Mouse (Mus musculus) brain, embryonic 14.5 days (tissue): ENCODE results near the gene Map2k2. TPM values are rescaled to one million over a fixed set of nuclear protein-coding genes. Genes with fewer than 3 reads are reported as not detected.

ENCODE experiments used
- DNase-seq: peaks from one replicate; pipeline ENCODE4 v3.0.0-alpha.2; 2011; ENCODE audit warnings: low read depth
- CTCF ChIP-seq: fragments of 200-500 bp; IDR thresholded peaks from 2 replicates; pipeline ENCODE4 v1.5.1; 2012; ENCODE audit warnings: inconsistent platforms, mild to moderate bottlenecking, moderate library complexity, borderline replicate concordance; ENCODE audit not compliant: insufficient read depth, insufficient read length; ENCODE audit errors: extremely low read depth
- POLR2A ChIP-seq: fragments of 200-500 bp; IDR thresholded peaks from 2 replicates; pipeline ENCODE4 v1.6.1; 2012; ENCODE audit warnings: mild to moderate bottlenecking, inconsistent platforms, borderline replicate concordance; ENCODE audit not compliant: poor library complexity, insufficient read depth, insufficient read length, severe bottlenecking; ENCODE audit errors: extremely low read depth
- polyA plus RNA-seq: library from polyadenylated mRNA; depleted of rRNA; stranded (reverse); fragments of >200 nt; gene quantifications from 2 replicates; pipeline ENCODE4 v1.2.3, GENCODE M21; 2012

Gene Map2k2
- polyA plus RNA-seq, 1 experiment: 214 TPM

DNA sequence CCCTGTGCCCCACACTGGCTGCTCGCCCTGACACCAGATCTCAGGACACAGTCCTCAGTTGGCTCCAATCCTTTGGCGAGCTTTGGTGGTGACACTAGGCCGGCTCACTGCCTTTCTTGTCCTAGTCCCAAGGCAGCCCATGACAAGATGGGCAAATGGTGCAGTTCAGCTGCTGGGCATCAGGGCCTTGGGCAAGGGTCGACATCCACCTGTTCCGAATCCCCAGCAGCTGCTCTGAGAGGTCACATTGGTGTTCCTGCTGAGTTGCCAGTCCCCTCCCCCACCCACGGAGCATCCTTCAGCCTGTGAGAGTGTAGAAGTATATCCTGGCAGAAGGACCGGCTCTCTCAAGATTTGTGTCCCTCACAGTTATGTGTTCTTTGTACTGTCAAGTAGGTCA, 14.9 kb downstream of the Map2k2 start:
- TF ChIP-seq POLR2A (no peak), CTCF (no peak)

DNA sequence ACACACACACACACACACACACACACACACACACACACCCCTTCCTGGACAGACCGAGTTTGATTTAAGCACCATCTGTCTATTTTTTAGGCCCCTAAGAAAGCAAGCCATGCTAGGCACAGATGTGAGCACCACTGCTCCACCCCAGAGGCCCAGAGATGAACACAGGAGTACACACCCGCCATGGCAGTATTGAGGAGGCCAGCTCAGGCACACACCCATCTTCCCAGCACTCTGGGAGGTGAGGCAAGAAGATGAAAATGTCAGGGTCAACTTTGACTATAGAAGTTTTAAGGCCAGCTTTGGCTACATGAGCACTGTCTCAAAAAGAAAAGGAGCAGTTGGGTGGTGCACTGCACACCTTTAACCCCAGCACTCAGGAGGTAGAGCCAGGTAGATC, 17.2 kb downstream of the Map2k2 start:
- TF ChIP-seq POLR2A: no peak
- no peak for TF ChIP-seq CTCF
- no peak for DNase-seq

More for the DNA sequence above, 14.9 kb downstream of the Map2k2 start:
- no peak for DNase-seq

DNA sequence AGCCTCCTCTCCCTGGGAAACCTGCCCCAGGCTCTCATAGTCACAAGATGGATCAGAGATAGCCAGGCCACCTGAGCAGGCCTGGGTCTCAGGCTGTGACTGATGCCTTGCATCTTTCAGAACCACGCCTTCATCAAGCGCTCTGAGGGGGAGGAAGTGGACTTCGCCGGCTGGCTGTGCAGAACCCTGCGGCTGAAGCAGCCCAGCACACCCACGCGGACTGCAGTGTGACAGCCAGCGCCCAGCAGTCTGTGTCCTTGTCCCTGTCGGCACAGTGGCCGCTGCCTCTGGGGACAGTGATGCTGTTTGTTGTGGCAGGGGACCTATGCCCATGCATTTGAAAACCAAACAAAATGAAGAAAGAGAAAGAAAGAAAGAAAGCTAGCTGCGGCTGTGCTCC, 17.8 kb downstream of the Map2k2 start:
- DNase-seq: no peak
- TF ChIP-seq POLR2A: no peak
- TF ChIP-seq CTCF: no peak

DNA sequence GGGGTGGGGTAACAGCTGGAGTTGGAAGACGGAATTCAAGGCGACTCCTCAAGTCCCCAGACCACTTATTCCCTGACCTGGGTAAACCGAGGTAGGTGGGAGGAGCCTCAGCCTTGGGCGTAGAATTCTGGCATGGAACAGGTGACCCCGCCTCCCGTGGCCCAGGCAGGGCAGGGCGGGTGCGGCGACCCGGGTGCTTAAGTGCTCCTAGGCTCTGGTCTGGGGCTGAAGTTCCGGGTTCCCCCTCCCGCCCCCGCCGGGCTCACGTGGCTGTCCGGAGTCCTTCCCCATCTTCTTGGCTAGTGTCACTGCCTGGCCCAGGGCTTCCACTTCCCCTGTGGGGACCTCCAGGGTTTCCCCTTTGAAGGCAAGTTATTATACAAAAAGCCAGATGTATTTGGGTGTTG, 28.5 kb downstream of the Map2k2 start:
- TF ChIP-seq CTCF (no peak), POLR2A (no peak)
- DNase-seq: no peak

DNA sequence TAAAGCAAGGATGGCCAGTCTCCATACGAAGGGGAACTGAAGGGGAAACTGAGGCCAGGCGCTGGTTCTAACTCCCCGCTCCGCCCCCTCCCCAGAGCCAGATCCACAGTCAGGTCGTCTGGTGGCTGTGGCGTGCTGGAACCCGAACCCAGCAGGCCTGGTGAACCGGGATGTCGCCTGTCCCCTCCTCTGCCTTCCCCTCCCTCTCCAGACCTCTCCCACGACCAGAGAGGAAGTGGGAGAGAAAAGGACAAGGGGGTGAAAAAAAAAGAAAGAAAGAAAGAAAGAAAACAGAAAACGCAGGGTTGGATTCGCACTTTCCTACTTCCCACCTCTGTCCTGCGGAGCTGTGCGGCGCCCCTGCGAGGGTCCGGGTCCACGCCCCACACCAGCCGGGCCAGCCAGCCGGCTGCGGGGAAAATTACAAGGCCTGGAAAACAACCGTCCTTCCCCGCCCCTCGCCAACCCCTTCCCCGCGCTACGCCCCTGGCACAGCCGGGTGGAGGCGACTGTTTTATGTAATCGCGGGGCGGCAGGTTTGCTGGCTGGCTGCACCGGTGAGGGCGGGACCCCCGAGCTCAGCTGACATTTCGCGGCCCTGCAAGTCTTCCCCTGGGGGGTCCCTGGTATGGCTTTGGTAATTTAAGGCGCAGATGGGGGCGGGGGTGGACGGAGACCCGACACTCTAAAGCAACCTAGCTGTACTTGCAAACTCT, 29.4 kb downstream of the Map2k2 start, which contains the start of gene Zbtb7a:
Gene Zbtb7a (plus strand): TSS at position 255 of the 716 bp plus-strand sequence.
- DNase-seq: peak; percentile 32
- TF ChIP-seq CTCF (no peak), POLR2A (no peak)

DNA sequence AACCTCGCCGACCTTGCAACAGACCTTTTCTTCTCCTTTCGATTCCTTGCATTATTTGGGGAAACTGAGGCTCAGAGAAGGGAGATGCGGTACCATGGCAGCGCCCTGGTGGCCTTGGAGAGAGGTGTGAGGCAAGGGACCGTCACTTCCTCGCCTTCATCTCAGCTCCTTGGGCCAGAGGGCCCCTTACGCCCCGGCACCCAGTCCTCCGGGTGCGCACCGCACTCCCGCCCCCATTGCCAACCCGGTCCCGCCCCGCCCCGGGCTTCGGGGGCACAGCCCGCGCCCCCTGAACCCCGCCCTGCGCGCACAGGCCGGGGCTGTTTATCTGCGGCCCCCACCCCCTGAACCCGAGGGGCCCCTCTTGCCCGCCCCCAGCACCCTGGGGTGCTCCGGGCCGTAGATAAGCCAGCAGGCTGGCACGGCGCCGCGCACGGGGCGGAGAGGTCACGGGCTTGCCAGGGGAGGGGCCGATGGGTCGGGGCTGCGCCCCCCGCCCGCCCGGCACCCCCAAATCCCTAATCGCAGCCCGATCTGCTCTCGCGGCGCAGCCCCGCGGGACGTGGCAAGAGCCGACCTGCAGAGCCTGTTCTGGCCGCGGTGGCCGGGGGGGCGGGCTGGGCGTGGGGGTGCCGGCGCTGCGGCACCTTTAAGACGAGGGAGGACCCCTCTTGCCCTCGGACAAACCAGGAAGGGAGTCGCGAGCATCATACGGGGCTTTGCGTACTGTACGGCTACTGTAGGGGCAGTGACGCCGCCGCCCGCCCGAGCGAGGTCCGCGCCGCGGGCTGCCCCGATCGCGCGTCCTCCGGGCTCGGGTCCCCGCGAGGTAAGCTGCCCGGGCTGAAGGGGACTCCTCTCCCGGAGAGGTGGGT, 30.4 kb downstream of the Map2k2 start:
- peak; percentile 82 for DNase-seq
- TF ChIP-seq CTCF (peak; percentile 17; the same call in 1 of the 2 replicates), POLR2A (peak; percentile 60)

DNA sequence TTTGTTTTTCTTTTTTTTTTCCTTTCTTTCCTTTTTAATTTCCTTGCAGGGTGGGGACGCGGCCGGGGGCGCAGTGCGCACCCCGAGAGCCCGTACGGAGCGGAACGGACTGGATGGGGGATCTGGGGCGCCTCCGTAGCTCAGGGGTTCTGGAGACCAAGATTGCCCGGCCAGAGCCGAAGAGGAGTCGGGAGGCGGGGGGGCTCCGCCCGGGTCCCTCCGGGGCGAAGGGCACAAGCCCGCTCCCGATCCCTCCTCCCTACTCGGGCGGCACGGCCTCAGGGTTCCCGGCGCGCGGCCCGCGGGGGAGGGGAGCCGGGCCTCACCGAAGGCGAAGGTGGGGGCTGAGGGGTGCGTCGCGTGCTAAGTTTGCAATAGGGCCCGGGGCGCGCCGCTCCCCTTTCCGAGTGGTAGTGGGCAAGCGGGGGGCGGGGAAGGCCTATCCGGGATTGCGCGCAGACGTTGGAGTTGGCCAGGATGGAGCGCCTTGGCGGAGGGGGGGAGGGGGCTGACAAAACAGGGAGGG, 31.1 kb downstream of the Map2k2 start:
- no peak for DNase-seq
- TF ChIP-seq CTCF (no peak), POLR2A (peak; percentile 30; the same call in 1 of the 2 replicates)

DNA sequence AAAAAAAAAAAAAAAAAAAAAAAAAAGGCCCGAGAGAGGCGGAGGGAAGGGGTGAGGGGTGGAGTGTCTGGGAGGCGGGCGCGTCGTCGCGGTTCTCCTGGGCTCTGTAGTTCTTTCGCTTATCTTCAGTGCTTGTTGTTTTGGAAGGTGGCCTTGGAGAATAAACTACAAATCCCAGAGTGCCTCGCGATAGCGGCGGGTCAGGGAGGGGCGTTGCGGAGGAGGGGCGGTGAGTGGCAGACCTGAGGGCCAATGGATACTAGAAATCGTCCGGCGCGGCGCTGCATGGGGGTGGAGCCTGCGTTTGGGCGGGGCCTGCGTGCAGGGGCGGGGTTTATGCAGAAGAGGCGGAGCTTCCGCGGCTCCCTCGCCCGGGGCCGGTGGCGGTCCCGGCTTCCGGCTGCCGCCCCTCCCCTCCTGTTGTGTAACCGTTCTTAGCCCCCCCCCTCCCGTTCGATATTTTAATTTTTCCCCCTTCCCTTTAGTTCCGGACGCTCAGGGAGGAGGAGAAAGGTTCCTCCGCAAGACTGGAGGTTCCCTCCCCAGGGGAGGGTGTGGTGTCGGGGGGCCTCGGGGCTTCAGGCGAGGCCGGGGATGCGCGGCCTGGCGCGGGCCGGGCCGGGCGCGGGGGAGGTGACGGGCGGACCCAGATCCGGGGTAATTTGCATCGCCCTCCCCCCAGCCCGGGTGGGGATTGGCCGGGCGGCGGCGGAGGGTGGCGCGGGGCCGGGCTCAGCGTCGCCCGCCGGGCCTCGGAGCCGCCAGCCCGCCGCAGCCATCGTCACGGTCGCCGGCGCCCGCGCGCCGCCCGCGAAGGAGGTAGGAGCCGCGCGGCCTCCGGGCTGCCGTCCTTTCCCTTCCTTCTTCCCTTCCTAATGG, 31.8 kb downstream of the Map2k2 start:
- DNase-seq: peak; percentile 100
- no peak for TF ChIP-seq CTCF
- TF ChIP-seq POLR2A: peak; percentile 69; the same call in 1 of the 2 replicates

DNA sequence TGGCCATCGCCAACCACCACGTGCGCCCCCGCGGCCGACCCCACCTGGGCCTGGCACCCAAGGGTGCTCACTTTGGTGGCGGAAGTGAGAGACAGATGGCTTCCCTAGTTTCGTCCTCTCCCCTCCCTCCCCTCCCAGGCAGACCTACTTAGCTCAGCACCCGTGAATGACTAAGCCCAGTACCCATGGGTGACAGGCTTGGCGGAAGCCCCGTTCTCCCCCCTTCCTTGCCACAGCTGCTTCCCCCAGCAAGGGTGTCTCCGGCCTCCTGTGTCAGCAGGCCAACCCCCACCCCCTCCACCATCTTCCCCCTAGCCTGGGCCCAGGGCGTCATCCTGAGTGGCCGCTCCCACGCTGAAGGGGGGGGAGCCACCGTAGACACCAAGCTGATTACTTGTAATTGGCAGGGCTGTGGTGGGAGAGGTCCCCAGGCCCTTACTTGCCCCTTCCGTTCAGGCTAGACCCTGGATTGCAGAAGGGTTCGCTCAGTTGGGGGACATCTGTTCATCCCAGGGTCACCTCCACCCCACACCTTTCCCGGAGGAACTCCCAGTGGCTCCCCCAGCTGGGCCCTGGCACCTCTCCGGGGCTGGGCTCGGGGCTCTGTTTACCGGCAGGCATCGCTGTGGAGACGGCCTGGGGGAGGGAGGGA, 32.5 kb downstream of the Map2k2 start:
- DNase-seq: peak; percentile 51
- no peak for TF ChIP-seq POLR2A
- TF ChIP-seq CTCF: no peak

DNA sequence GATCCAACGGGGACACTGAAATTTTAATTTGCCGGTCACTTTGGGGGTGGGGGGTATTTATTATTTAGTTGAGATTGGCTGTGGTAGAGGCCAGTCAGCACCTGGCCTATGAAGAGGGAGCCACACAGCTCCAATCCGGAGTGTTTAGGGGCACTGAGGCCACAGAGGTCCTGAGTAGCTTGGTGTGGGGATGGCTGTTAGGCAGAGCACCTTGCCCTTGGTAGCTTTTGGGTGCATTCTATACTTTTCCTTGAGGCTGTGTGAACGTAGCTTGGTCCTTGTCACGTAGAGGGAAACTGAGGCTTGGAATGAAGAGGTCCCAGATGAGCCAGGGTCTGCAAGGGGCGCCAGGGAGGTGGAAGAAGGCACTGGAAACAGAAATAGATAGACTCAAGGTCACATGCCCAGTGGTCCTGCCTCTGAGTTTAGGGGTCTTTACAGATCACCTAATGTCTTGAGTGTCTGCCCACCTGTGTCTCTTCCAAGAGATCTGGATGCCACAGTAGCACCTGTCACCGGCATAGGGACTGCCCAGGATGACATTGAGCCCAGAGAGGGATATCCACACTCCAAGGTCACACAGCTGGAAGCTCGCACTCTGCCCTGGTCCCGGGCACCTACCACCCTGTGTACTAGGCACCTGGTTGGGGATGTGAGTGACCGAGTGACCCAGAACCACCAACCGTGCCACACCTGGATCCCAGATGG, 33.3 kb downstream of the Map2k2 start:
- no peak for DNase-seq
- TF ChIP-seq POLR2A (no peak), CTCF (no peak)

DNA sequence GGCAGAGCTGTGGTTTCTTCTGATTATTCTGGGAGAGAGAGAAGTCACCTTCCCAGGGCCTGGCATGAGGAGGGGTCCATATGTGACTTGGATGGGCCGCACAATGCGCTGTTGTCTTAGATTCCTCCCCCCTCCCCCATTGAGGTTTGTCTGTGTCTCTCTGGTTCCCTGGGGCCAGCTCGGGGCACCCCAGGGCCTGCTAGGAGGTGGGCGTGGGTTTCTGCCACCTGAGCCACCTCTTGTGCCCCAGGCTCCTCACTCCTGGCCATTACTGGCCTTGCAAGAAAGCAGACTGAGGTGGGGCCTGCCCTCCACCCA, 33.8 kb downstream of the Map2k2 start:
- DNase-seq: no peak
- no peak for TF ChIP-seq POLR2A
- TF ChIP-seq CTCF: no peak
